Mouse (Mus musculus) left cerebral cortex, postnatal 14 days (tissue): ENCODE measurements around the gene Dgkq. TPM values are rescaled to one million over a fixed set of nuclear protein-coding genes. Genes with fewer than 3 reads are reported as not detected.

Source experiments
- DNase-seq, 2 experiments: peaks; one replicate each; pipeline ENCODE4 v3.0.0; 2021 to 2022; ENCODE audit warnings: low spot score in 2 of 2, mixed read lengths in 1 of 2
- intact Hi-C: fragments of 180-260 bp; cut with DNase I; formaldehyde crosslinking; loops from one replicate; pipeline ENCODE4 v1.15.1; 2025
- total RNA-seq, 2 experiments: library from RNA; stranded (reverse); gene quantifications; 2 replicates each; pipeline ENCODE4 v1.2.3; 2021

The Dgkq gene
- total RNA-seq, 2 experiments from 2014 or later: 51.4 to 53.5 TPM

DNA sequence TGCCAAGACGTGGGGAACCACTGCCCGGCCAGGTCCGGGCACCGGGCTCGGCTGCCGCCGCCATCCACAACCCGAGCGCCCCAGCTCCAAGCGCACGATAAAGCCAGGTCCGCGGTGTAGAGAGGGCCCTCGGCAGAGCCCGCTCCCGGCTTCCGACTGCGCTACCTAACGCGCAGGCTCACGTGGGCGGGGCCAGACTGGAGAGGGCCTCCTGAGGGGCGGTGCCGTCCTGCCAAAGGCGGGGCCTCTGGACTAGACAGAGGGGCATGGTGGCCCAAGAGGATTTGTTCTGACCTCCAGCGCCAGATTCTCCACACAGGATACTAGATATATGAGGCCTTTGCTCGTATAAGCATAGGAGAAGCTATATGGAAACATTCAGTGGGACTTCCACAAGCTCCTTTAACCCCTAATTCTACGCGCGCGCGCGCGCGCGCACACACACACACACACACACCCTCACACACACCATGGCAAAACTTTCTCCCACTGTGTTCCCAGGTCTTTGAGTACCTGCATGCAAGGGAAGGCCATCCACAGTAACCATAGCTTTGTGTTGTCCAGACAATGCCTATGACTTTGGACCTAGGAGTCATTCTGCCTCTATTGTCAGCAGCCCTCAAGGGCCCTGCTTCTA lies 8.7 kb downstream of the Dgkq start:
- DNase-seq: peak; percentile 87 to 91
- intact Hi-C loops: loop anchor here (10.0 kb wide), 1 partner anchor 1444 kb away; the partner anchor contains the start of gene Gtpbp6

GRCm38 (mm10) chr5:108659698-108660631 lies 9.5 kb downstream of the Dgkq start, which contains the start of gene Idua:
Idua (plus strand) TSS chr5:108660331.
- intact Hi-C loops: loop anchor here (10.0 kb wide), 2 partner anchors 235 to 1445 kb away; partner anchors contain the start of gene Gtpbp6
- no peak for DNase-seq

- intact Hi-C loops: loop anchor here (10.0 kb wide), 1 partner anchor 234 kb away; no protein-coding TSS in a partner anchor
- no peak for DNase-seq
Observed at GRCm38 (mm10) chr5:108658611-108659010, 10.9 kb downstream of the Dgkq start.

DNA sequence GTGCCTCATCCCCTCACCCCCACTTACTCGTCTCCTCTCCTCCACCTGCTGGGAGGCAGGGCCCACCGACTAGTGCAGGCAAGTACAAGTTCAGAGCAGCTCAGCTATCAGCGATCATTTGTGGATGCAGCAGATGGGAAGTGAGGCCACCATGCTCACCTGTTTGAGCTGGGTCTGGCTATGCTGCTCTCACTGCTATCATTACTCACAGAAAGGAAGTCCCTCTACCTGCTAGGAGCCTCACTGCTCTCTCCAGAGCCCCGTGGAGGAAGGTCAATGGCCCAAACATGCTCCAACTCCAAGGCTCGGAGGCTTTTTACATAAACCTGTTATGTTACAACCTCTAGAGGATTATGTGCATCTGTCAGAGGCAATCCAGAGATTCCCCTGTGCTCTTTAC lies 12.1 kb downstream of the Dgkq start:
- DNase-seq: no peak
- intact Hi-C loops: loop anchor here (10.0 kb wide), 1 partner anchor 233 kb away; no protein-coding TSS in a partner anchor

DNA sequence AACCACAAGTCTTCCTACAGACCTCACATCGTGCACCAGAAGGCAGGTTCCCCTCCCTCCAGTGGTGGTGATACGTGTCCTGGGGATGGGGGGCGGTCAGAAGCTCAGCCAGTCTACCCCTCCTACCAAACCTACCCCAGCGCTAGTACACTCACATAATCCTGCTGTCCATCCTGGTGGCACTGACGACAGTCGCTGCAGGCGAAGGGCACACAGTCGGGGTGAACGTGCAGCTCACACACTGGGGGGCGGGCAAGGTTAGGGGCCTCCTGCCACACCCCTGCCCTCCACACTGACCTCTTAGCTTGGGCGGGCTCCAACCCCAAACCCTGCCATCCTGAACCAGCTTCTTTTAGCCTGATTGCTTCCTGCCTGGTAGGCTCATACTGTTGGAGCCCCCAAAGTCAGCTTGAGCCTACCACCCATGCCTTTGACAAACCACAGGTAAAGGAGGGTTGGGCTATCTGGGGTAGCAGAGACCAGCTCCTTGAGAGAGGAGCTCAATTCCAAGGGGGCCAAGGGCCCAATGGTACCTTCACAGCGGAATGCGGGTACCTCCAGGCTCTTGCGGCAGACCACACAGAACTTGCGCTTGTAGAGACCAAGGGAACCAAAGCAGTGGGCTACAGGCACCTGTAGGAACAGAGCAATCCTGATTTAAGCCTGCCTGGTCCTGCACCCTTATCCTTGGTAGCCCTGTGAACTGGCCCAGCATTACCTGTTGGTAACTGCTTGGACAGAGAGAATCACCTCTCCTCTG lies 13.4 kb downstream of the Dgkq start:
- intact Hi-C loops: loop anchor here (10.0 kb wide), 1 partner anchor 231 kb away; no protein-coding TSS in a partner anchor
- no peak for DNase-seq

DNA sequence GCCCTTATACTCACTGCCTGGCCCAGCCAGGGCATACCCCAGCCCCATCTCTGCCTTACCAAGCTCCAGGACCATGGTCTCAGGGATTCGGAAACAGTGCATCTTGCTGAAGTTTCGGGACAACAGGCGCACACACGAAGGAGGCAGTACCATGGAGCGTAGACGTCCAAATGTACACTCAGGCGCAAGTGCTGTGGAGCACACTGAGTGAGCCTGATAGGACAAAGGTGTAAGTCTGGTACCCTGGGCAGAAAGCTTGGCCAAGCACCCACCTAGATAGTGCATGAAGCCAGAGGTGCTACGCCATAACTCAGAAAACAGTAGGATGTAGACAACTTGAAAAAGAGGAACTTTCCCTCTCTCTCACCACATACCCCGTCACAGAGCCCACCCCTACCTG lies 14.1 kb downstream of the Dgkq start:
- no peak for DNase-seq
- intact Hi-C loops: loop anchor here (10.0 kb wide), 1 partner anchor 231 kb away; no protein-coding TSS in a partner anchor

GRCm38 (mm10) chr5:108654444-108654990 lies 15.0 kb downstream of the Dgkq start:
- intact Hi-C loops: loop anchor here (10.0 kb wide), 1 partner anchor 230 kb away; no protein-coding TSS in a partner anchor
- no peak for DNase-seq

GRCm38 (mm10) chr5:108653341-108653740 lies 16.1 kb downstream of the Dgkq start:
- DNase-seq: no peak
- intact Hi-C loops: loop anchor here (10.0 kb wide), 1 partner anchor 229 kb away; no protein-coding TSS in a partner anchor

DNA sequence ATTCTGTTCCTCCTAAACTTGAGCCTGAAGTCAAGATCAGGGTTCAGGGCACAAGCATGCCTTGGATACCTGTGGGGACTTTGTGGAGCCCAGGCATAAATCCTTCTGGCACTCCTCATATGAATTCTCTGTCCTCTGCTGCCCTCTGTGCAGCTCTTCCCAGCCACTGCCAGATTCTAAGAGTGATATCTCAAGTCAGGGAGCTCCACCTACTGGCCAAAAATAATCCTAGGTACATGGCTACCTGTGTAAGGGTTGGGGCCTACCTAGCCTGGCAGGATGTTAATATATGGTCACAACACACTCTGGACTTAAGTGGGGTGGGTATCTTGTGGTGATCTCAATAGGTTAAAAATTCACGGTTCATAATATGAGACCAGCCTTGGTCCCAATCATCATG lies 17.6 kb downstream of the Dgkq start:
- intact Hi-C loops: loop anchor here (10.0 kb wide), 1 partner anchor 227 kb away; no protein-coding TSS in a partner anchor
- DNase-seq: peak; percentile 64 to 80

GRCm38 (mm10) chr5:108651136-108651720 lies 18.2 kb downstream of the Dgkq start:
- no peak for DNase-seq
- intact Hi-C loops: loop anchor here (10.0 kb wide), 1 partner anchor 226 kb away; no protein-coding TSS in a partner anchor

- intact Hi-C loops: loop anchor here (10.0 kb wide), 1 partner anchor 226 kb away; no protein-coding TSS in a partner anchor
- DNase-seq: no peak
Observed at GRCm38 (mm10) chr5:108650341-108650740, 19.1 kb downstream of the Dgkq start.

GRCm38 (mm10) chr5:108648937-108649576 lies 20.4 kb downstream of the Dgkq start:
- DNase-seq: no peak
- intact Hi-C loops: no loop called here

DNA sequence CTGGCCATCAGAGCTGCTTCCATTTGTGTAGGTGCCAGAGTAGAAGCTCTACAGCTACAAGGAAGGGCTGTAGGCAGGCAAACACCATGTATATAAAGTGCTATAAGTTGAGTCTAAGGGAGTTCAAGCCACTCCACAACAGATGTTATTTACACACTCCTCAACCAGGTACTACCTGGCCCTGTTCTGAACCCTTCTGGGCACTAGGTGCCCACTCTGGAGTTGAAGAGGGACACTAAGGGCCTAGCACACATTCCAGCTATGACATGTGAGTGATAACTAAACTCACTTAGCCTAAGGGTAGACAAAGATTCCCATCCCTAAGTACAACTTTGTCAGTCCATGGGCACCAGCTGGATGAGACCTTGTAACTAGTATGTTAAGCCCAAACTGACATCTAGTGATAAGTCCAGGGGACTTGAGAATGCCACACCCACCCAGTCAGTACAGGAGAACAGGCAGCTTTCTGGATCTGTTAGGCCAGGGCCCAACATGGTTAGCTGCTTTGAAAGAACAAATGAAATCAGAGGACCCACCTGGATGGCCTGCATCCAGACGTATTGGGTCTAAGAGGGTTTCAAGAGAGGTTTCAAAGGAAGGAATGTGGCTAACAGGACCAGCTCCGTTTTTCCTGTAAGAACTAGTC lies 21.5 kb downstream of the Dgkq start:
- intact Hi-C loops: no loop called here
- DNase-seq: no peak

- no peak for DNase-seq
- intact Hi-C loops: no loop called here
Observed at GRCm38 (mm10) chr5:108647311-108647710, 22.2 kb downstream of the Dgkq start.

DNA sequence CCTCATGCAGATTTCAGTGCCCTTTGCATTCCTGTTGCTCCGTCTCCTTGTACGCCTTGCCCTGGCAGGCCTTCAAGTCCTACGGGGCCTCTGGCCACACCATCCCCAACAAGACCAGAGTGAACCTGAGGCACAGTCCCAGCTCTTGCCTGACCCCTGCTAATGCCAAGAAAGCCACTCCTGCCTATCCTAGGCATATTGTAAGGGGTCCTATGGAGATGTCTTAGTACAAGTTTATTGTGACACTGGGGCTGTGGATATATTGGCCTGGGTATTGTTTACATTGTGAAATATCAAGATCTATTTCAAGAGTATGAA lies 23.2 kb downstream of the Dgkq start:
- intact Hi-C loops: no loop called here

DNA sequence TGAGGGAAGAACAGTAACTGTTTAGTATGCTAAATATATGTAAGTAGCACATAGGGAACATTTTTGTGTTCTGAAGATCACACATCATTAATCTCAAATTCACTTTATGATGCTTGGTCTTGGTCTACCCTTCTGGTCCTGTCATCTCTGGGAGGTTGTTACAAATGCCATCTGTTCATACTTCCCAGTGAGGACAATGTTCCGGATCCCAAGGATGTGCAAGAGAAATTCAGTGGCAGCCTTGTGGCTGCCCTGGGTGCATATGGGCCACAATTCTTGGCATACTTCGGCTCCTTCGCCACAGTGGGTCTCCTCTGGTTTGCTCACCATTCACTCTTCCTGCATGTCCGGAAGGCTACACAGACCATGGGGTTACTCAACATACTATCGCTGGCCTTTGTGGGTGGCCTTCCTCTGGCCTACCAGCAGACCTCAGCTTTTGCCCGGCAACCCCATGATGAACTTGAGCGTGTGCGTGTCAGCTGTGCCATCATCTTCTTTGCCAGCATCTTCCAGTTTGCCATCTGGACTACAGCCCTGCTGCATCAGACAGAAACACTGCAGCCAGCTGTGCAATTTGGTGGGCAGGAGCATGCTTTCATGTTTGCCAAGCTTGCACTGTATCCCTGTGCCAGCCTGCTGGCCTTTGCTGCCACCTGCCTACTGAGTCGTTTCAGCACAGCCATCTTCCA lies 23.7 kb downstream of the Dgkq start:
- intact Hi-C loops: no loop called here
- DNase-seq: peak in 1 of 2 experiments; percentile 62

More for the DNA sequence above, 23.2 kb downstream of the Dgkq start:
- DNase-seq: no peak

GRCm38 (mm10) chr5:108643674-108644073 lies 25.8 kb downstream of the Dgkq start:
- intact Hi-C loops: no loop called here
- no peak for DNase-seq
